Comparison of ENCODE assay signal across 27 mouse cellular contexts in the genomic region with DNA sequence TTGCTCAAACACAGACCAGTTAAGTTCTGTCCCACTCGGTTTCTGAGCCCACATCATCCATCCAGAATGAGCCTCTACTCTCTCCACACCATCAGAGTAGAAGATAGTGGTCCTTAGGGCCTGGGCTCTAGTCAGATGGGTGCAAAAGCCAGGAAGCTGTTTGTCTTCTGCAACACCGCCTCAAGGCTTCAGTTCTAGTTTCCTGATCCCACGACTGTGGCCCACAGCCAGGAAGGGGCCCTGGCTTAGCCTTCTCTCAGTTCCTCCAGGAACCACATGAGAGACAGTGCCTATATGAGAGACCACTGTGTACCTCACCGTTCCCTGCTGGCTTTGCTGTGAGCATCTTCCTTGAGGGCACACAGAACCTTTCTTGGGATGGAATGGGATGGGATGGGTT. TPM values are rescaled to one million over a fixed set of nuclear protein-coding genes. Genes with fewer than 3 reads are reported as not detected.
DNase-seq lines count a peak whose midpoint lies in the region; ATAC-seq and TF ChIP-seq lines count a peak whose summit lies in the region.
"Had no signal": no experiment of that assay in that cellular context is flagged by ENCODE, and none has a peak within 500 bp of the region (broad histone marks: within the 10 kb centered on the region; RNA-seq: fewer than 3 reads in every experiment).

No protein-coding gene starts in this region.

- no peak overlapping the region for H3K9ac ChIP-seq in kidney, embryonic 16.5 days (replicated peaks; ENCODE audit: low read length)
- 0 out of 2 replicates have a peak overlapping the region, but pooled peaks have one; percentile 31 for H3K9ac ChIP-seq in CH12.LX (ENCODE audit: insufficient read depth, low read depth)
- no peak overlapping the region for H3K9ac ChIP-seq in hindbrain, embryonic 16.5 days (ENCODE audit: low read depth, low read length)
- no peak overlapping the region for H3K9ac ChIP-seq in hindbrain, embryonic 14.5 days
- H3K9ac ChIP-seq: heart, embryonic 12.5 days; hindbrain, embryonic 15.5 days; limb, embryonic 15.5 days; liver, embryonic 14.5 days; lung, embryonic 14.5 days had no signal

- no peaks in the 10 kb centered on the region for H3K4me1 ChIP-seq in kidney, adult 2 months (ENCODE audit: control insufficient read depth, insufficient read depth, low read length)
- no peaks in the 10 kb centered on the region for H3K4me1 ChIP-seq in kidney, embryonic 16.5 days (ENCODE audit: insufficient read depth, low read length)
- H3K4me1 ChIP-seq in CH12.LX (ENCODE audit: control insufficient read depth in 1 of 2, insufficient read depth in 2 of 2): peaks cover 6 to 42% of the 10 kb centered on the region in 2 experiments
- no peaks in the 10 kb centered on the region for H3K4me1 ChIP-seq in hindbrain, embryonic 16.5 days (ENCODE audit: control insufficient read depth, insufficient read depth, low read depth, low read length)
- H3K4me1 ChIP-seq in hindbrain, embryonic 14.5 days (replicated peaks; ENCODE audit: control insufficient read depth, insufficient read depth, low read length): no peaks in the 10 kb centered on the region
- H3K4me1 ChIP-seq: hindbrain, embryonic 15.5 days; limb, embryonic 10.5 days had no signal

- no peaks in the 10 kb centered on the region for H3K9me3 ChIP-seq in kidney, embryonic 16.5 days (ENCODE audit: low read length)
- no peaks in the 10 kb centered on the region for H3K9me3 ChIP-seq in CH12.LX (replicated peaks; ENCODE audit: low read length)
- H3K9me3 ChIP-seq in hindbrain, embryonic 16.5 days (ENCODE audit: control insufficient read depth, low read length): no peaks in the 10 kb centered on the region
- no peaks in the 10 kb centered on the region for H3K9me3 ChIP-seq in hindbrain, embryonic 14.5 days (ENCODE audit: control insufficient read depth, low read length)
- H3K9me3 ChIP-seq: hindbrain, embryonic 15.5 days; limb, embryonic 10.5 days; limb, embryonic 15.5 days had no signal

- H3K27ac ChIP-seq in kidney, adult 2 months (ENCODE audit: insufficient read depth, low read depth, low read length): no peak overlapping the region
- H3K27ac ChIP-seq in kidney, embryonic 16.5 days (ENCODE audit: low read length): no peak overlapping the region
- peak overlapping the region; percentile 38; the same call in 1 of the 2 replicates for H3K27ac ChIP-seq in CH12.LX (ENCODE audit: insufficient read depth, low read depth)
- no peak overlapping the region for H3K27ac ChIP-seq in hindbrain, embryonic 16.5 days (ENCODE audit: low read depth, low read length)
- no peak overlapping the region for H3K27ac ChIP-seq in hindbrain, embryonic 14.5 days
- H3K27ac ChIP-seq: hindbrain, embryonic 15.5 days; kidney, postnatal 0 days; limb, embryonic 10.5 days; limb, embryonic 15.5 days; liver, embryonic 14.5 days; stomach, postnatal 0 days had no signal

- TF ChIP-seq CTCF in kidney, adult 2 months (conservative IDR thresholded peaks at IDR 0.05; ENCODE audit: insufficient read depth, insufficient read length, low read depth, low read length): no peak
- no peak for TF ChIP-seq CTCF in CH12.LX (conservative IDR thresholded peaks at IDR 0.05 in 1 of 2, IDR thresholded peaks at IDR 0.05 in 1 of 2; ENCODE audit: low read depth in 2 of 2, low read length in 2 of 2)

- TF ChIP-seq EP300 in CH12.LX (IDR thresholded peaks at IDR 0.05; ENCODE audit: low read length): peak; percentile 82

- dilution Hi-C loops in CH12.LX (cut with MboI; ENCODE audit: extremely low pct_ligation_motif_present, extremely low pct_unique_long_range_greater_than_20kb, low sequenced_read_pairs): no loop called here

- TF ChIP-seq POLR2A in kidney, adult 2 months (IDR thresholded peaks at IDR 0.05; ENCODE audit: low read depth, low read length): no peak
- peak; percentile 26; the same call in 1 of the 2 replicates for TF ChIP-seq POLR2A in CH12.LX (IDR thresholded peaks at IDR 0.05; ENCODE audit: low read depth, low read length)

- WGBS in kidney, adult 2 months: 57% methylated on average over 4 of the region's 4 CpGs
- WGBS in kidney, embryonic 16.5 days: 77% methylated on average over 4 of the region's 4 CpGs
- WGBS in hindbrain, embryonic 16.5 days: 75% methylated on average over 4 of the region's 4 CpGs
- WGBS in hindbrain, embryonic 14.5 days: 81% methylated on average over 4 of the region's 4 CpGs

- no peak overlapping the region for H3K4me3 ChIP-seq in kidney, adult 2 months (ENCODE audit: insufficient read depth, low read depth, low read length)
- no peak overlapping the region for H3K4me3 ChIP-seq in kidney, embryonic 16.5 days (ENCODE audit: low read length)
- H3K4me3 ChIP-seq in CH12.LX (replicated peaks in 1 of 3; ENCODE audit: low read depth in 2 of 3, low read length in 2 of 3, poor library complexity in 1 of 3): no peak overlapping the region
- H3K4me3 ChIP-seq in hindbrain, embryonic 16.5 days (ENCODE audit: low read length): no peak overlapping the region
- no peak overlapping the region for H3K4me3 ChIP-seq in hindbrain, embryonic 14.5 days (replicated peaks; ENCODE audit: low read length)
- H3K4me3 ChIP-seq: erythroblast, embryonic 14.5 days; heart, embryonic 12.5 days; hindbrain, embryonic 15.5 days; limb, embryonic 10.5 days; limb, embryonic 15.5 days had no signal

- DNase-seq in kidney, adult 2 months: peak; percentile 10
- peak; percentile 20 for DNase-seq in 3T3-L1 (ENCODE audit: low read depth, low spot score)
- DNase-seq in CH12.LX (ENCODE audit: extremely low read depth): peak; percentile 54
- DNase-seq in left cerebral cortex, adult 11 months (ENCODE audit: low spot score): no peak
- DNase-seq in hindbrain, embryonic 14.5 days (ENCODE audit: low spot score): no peak
- DNase-seq: cerebellum, adult 8-10 months; cerebellum, postnatal 25 days; heart, postnatal 4 days; kidney, adult 18-20 months; lung, embryonic 14.5 days; lung, postnatal 14 days; midbrain, embryonic 14.5 days; right cerebral cortex, postnatal 4 days; thymus, adult 18-20 months; thymus, postnatal 4 days had no signal

- no peak for ATAC-seq in kidney, embryonic 16.5 days (ENCODE audit: low FRiP score, low TSS enrichment)
- ATAC-seq in hematopoietic stem cell, adult 5-6 weeks (replicated peaks in 1 of 2; ENCODE audit: insufficient read depth in 1 of 2, low FRiP score in 2 of 2, low TSS enrichment in 1 of 2, low read depth in 1 of 2, poor library complexity in 2 of 2, severe bottlenecking in 2 of 2): peak; percentile 58 to 65
- ATAC-seq in hindbrain, embryonic 16.5 days: no peak
- ATAC-seq in hindbrain, embryonic 14.5 days (ENCODE audit: low FRiP score): no peak
- ATAC-seq: forebrain, embryonic 16.5 days had no signal

- H3K27me3 ChIP-seq in kidney, adult 2 months (replicated peaks; ENCODE audit: control insufficient read depth, insufficient read depth, low read length): no peaks in the 10 kb centered on the region
- H3K27me3 ChIP-seq in kidney, embryonic 16.5 days (ENCODE audit: insufficient read depth, low read length): no peaks in the 10 kb centered on the region
- H3K27me3 ChIP-seq in CH12.LX (replicated peaks): no peaks in the 10 kb centered on the region
- no peaks in the 10 kb centered on the region for H3K27me3 ChIP-seq in hindbrain, embryonic 16.5 days (replicated peaks; ENCODE audit: control insufficient read depth, insufficient read depth, low read length)
- H3K27me3 ChIP-seq in hindbrain, embryonic 14.5 days (ENCODE audit: control insufficient read depth, insufficient read depth, low read length): no peaks in the 10 kb centered on the region
- H3K27me3 ChIP-seq: heart, embryonic 12.5 days; hindbrain, embryonic 15.5 days; limb, embryonic 15.5 days had no signal

- H3K36me3 ChIP-seq in kidney, adult 2 months (ENCODE audit: control insufficient read depth, insufficient read depth, low read length): no peaks in the 10 kb centered on the region
- H3K36me3 ChIP-seq in kidney, embryonic 16.5 days (ENCODE audit: insufficient read depth, low read length): no peaks in the 10 kb centered on the region
- no peaks in the 10 kb centered on the region for H3K36me3 ChIP-seq in CH12.LX (replicated peaks in 1 of 2; ENCODE audit: control insufficient read depth in 1 of 2, insufficient read depth in 1 of 2, low read length in 1 of 2)
- H3K36me3 ChIP-seq in hindbrain, embryonic 16.5 days (ENCODE audit: control insufficient read depth, insufficient read depth, low read length): no peaks in the 10 kb centered on the region
- no peaks in the 10 kb centered on the region for H3K36me3 ChIP-seq in hindbrain, embryonic 14.5 days (replicated peaks; ENCODE audit: control insufficient read depth, insufficient read depth)
- H3K36me3 ChIP-seq: heart, embryonic 12.5 days; hindbrain, embryonic 15.5 days; limb, embryonic 10.5 days; limb, embryonic 15.5 days had no signal

- no peaks in the 10 kb centered on the region for H3K79me2 ChIP-seq in CH12.LX (replicated peaks; ENCODE audit: control insufficient read depth, extremely low read depth, insufficient read depth, poor library complexity, severe bottlenecking)

- no peak overlapping the region for H3K4me2 ChIP-seq in kidney, embryonic 16.5 days (replicated peaks; ENCODE audit: low read depth, low read length)
- peak overlapping the region; percentile 88 for H3K4me2 ChIP-seq in CH12.LX (ENCODE audit: insufficient read depth, low read depth, poor library complexity, severe bottlenecking)
- no peak overlapping the region for H3K4me2 ChIP-seq in hindbrain, embryonic 16.5 days (ENCODE audit: low read length)
- no peak overlapping the region for H3K4me2 ChIP-seq in hindbrain, embryonic 14.5 days (replicated peaks)
- H3K4me2 ChIP-seq: heart, embryonic 12.5 days; hindbrain, embryonic 15.5 days; limb, embryonic 15.5 days; lung, embryonic 14.5 days had no signal

- TF ChIP-seq RAD21 in CH12.LX (IDR thresholded peaks at IDR 0.05; ENCODE audit: low read depth, low read length): no peak

- in situ Hi-C loops in CH12.LX (cut with MboI; ENCODE audit: low pct_ligation_motif_present, low pct_unique_long_range_greater_than_20kb, low sequenced_read_pairs): no loop called here

TF ChIP-seq in CH12.LX, 34 proteins besides CTCF, POLR2A, EP300 and RAD21 (continues in another document):
- 0 out of 2 replicates have a peak, but pooled peaks have one; percentile 16 for TF ChIP-seq SIN3A (IDR thresholded peaks at IDR 0.05; ENCODE audit: low read length)
- TF ChIP-seq ETS1 (conservative IDR thresholded peaks at IDR 0.05; ENCODE audit: low read depth, low read length): 0 out of 2 replicates have a peak, but pooled peaks have one; percentile 26
- TF ChIP-seq CHD1 (IDR thresholded peaks at IDR 0.05; ENCODE audit: low read depth, low read length): no peak; the same call in 1 of the 2 replicates
- no peak for TF ChIP-seq ZMIZ1 (IDR thresholded peaks at IDR 0.05; ENCODE audit: low read depth, low read length)

RNA-seq across cellular contexts. Expression of a gene that starts 22.3 kb away (rescaled TPM):
- 140 and 202 TPM in 2 replicates for polyA plus RNA-seq in kidney, adult 2 months (2012; rRNA removed)
- polyA plus RNA-seq in kidney, embryonic 16.5 days (2015; fragmentation: Nextera tagmentation; extraction: Ambion mirVana): 69.5 and 75.0 TPM in 2 replicates
- total RNA-seq in CH12.LX (2012; rRNA removed): 188 and 190 TPM in 2 replicates
- total RNA-seq in CH12.LX (2014; rRNA removed): 394 and 436 TPM in 2 replicates
- 268 and 350 TPM in 2 replicates for polyA plus RNA-seq in CH12.LX (2012; ENCODE audit: insufficient read length, low read depth)
- 136 and 180 TPM in 2 replicates for total RNA-seq in hematopoietic stem cell, adult 5-6 weeks (2017)
- polyA plus RNA-seq in hindbrain, embryonic 16.5 days (2015; fragmentation: Nextera tagmentation; extraction: Ambion mirVana): 85.4 and 88.0 TPM in 2 replicates
- 80.9 and 94.1 TPM in 2 replicates for polyA plus RNA-seq in hindbrain, embryonic 14.5 days (2014; fragmentation: Nextera tagmentation; extraction: Ambion mirVana)

Comparison
In these comparisons a context has a peak if more than half of its experiments do, and no peak if none do; other contexts are left out.
1. DNase-seq: peak in kidney, adult 2 months (single experiment), 3T3-L1 (single experiment) and CH12.LX (single experiment); none in left cerebral cortex, adult 11 months (single experiment) and hindbrain, embryonic 14.5 days (single experiment).
2. ATAC-seq: peak in hematopoietic stem cell, adult 5-6 weeks (2 of 2); none in kidney, embryonic 16.5 days (single experiment), hindbrain, embryonic 16.5 days (single experiment) and hindbrain, embryonic 14.5 days (single experiment).